9 mouse cellular contexts compared by ENCODE assay signal in genomic region chr4:151604907-151605306, GRCm38 (mm10).
DNase-seq lines count a peak whose midpoint lies in the region; ATAC-seq lines count a peak whose summit lies in the region.
"Had no signal": no experiment of that assay in that cellular context is flagged by ENCODE, and none has a peak within 500 bp of the region (broad histone marks: within the 10 kb centered on the region; RNA-seq: fewer than 3 reads in every experiment).

No protein-coding gene starts in this region.

- DNase-seq in liver: peak; percentile 55
- peak; percentile 21 for DNase-seq in c-Kit-positive CD71-positive TER-119-negative erythroid progenitor cells, embryonic 14.5 days (ENCODE audit: low read depth)
- DNase-seq in limb, embryonic 11.5 days (ENCODE audit: low spot score): peak; percentile 88
- peak; percentile 66 for DNase-seq in ovary, postnatal 14 days (ENCODE audit: low spot score)
- DNase-seq in left cerebral cortex, adult 18-20 months (ENCODE audit: low spot score in 2 of 2): no peak

- WGBS in liver, embryonic 12.5 days (ENCODE audit: insufficient replicate concordance): 43% methylated on average over 6 of the region's 6 CpGs
- 31% methylated on average over 6 of the region's 6 CpGs for WGBS in heart, embryonic 16.5 days
- 34% methylated on average over 6 of the region's 6 CpGs for WGBS in limb, embryonic 11.5 days
- 45% methylated on average over 6 of the region's 6 CpGs for WGBS in midbrain, embryonic 16.5 days

- no peak overlapping the region for H3K4me2 ChIP-seq in liver, embryonic 12.5 days
- H3K4me2 ChIP-seq in heart, embryonic 16.5 days (ENCODE audit: low read depth, low read length): no peak overlapping the region
- no peak overlapping the region for H3K4me2 ChIP-seq in limb, embryonic 11.5 days (ENCODE audit: low read depth, severe bottlenecking)
- H3K4me2 ChIP-seq in midbrain, embryonic 16.5 days (ENCODE audit: low read length): no peak overlapping the region

- no peak overlapping the region for H3K4me3 ChIP-seq in liver, embryonic 12.5 days
- H3K4me3 ChIP-seq in heart, embryonic 16.5 days (ENCODE audit: low read length): no peak overlapping the region
- H3K4me3 ChIP-seq in limb, embryonic 11.5 days (ENCODE audit: low read depth, low read length): no peak overlapping the region
- H3K4me3 ChIP-seq in midbrain, embryonic 16.5 days (ENCODE audit: low read depth, low read length): no peak overlapping the region

- H3K9me3 ChIP-seq in liver, embryonic 12.5 days (replicated peaks): no peaks in the 10 kb centered on the region
- H3K9me3 ChIP-seq in heart, embryonic 16.5 days (replicated peaks; ENCODE audit: control insufficient read depth, low read length): no peaks in the 10 kb centered on the region
- no peaks in the 10 kb centered on the region for H3K9me3 ChIP-seq in limb, embryonic 11.5 days (ENCODE audit: control insufficient read depth, low read length)
- no peaks in the 10 kb centered on the region for H3K9me3 ChIP-seq in midbrain, embryonic 16.5 days (replicated peaks; ENCODE audit: control insufficient read depth, low read length, poor library complexity, severe bottlenecking)

- H3K4me1 ChIP-seq in liver, embryonic 12.5 days: no peaks in the 10 kb centered on the region
- H3K4me1 ChIP-seq in heart, embryonic 16.5 days (ENCODE audit: control insufficient read depth, insufficient read depth, low read length): no peaks in the 10 kb centered on the region
- no peaks in the 10 kb centered on the region for H3K4me1 ChIP-seq in limb, embryonic 11.5 days (ENCODE audit: control insufficient read depth, insufficient read depth, low read length)
- H3K4me1 ChIP-seq in midbrain, embryonic 16.5 days (ENCODE audit: control insufficient read depth, insufficient read depth, low read length): peaks cover 17% of the 10 kb centered on the region

- no peak for ATAC-seq in liver, embryonic 12.5 days
- peak; percentile 78 for ATAC-seq in heart, embryonic 16.5 days (replicated peaks; ENCODE audit: extremely low read depth, insufficient read depth, low FRiP score)
- peak; percentile 78 for ATAC-seq in limb, embryonic 11.5 days (ENCODE audit: insufficient number of reproducible peaks, low FRiP score, low TSS enrichment, low read depth)
- ATAC-seq in midbrain, embryonic 16.5 days: no peak
- ATAC-seq: Patski had no signal

- no peaks in the 10 kb centered on the region for H3K27me3 ChIP-seq in liver, embryonic 12.5 days (replicated peaks)
- 0 out of 2 replicates have a peak, but pooled peaks cover 2% of the 10 kb centered on the region for H3K27me3 ChIP-seq in heart, embryonic 16.5 days (ENCODE audit: control insufficient read depth, insufficient read depth, low read length)
- no peaks in the 10 kb centered on the region for H3K27me3 ChIP-seq in limb, embryonic 11.5 days (ENCODE audit: control insufficient read depth, insufficient read depth, low read length)
- no peaks in the 10 kb centered on the region for H3K27me3 ChIP-seq in midbrain, embryonic 16.5 days (ENCODE audit: control insufficient read depth, insufficient read depth, low read depth, low read length)

- H3K36me3 ChIP-seq in liver, embryonic 12.5 days: no peaks in the 10 kb centered on the region
- H3K36me3 ChIP-seq in heart, embryonic 16.5 days (ENCODE audit: control insufficient read depth, insufficient read depth): no peaks in the 10 kb centered on the region
- H3K36me3 ChIP-seq in limb, embryonic 11.5 days (ENCODE audit: control insufficient read depth, insufficient read depth, low read length): no peaks in the 10 kb centered on the region
- H3K36me3 ChIP-seq in midbrain, embryonic 16.5 days (ENCODE audit: control insufficient read depth, insufficient read depth, low read length): no peaks in the 10 kb centered on the region

- H3K9ac ChIP-seq in liver, embryonic 12.5 days: no peak overlapping the region
- no peak overlapping the region for H3K9ac ChIP-seq in heart, embryonic 16.5 days (ENCODE audit: low read length)
- no peak overlapping the region for H3K9ac ChIP-seq in limb, embryonic 11.5 days (ENCODE audit: low read length)
- no peak overlapping the region for H3K9ac ChIP-seq in midbrain, embryonic 16.5 days (ENCODE audit: low read depth, low read length)

- no peak overlapping the region for H3K27ac ChIP-seq in liver, embryonic 12.5 days
- H3K27ac ChIP-seq in heart, embryonic 16.5 days (ENCODE audit: low read length): no peak overlapping the region
- no peak overlapping the region for H3K27ac ChIP-seq in limb, embryonic 11.5 days (replicated peaks; ENCODE audit: low read depth, low read length)
- H3K27ac ChIP-seq in midbrain, embryonic 16.5 days (ENCODE audit: low read length): no peak overlapping the region

Comparison
In these comparisons a context has a peak if more than half of its experiments do, and no peak if none do; other contexts are left out.
1. DNase-seq: peak in liver (single experiment), c-Kit-positive CD71-positive TER-119-negative erythroid progenitor cells, embryonic 14.5 days (single experiment), limb, embryonic 11.5 days (single experiment) and ovary, postnatal 14 days (single experiment); none in left cerebral cortex, adult 18-20 months (0 of 2).
2. ATAC-seq: peak in heart, embryonic 16.5 days (single experiment) and limb, embryonic 11.5 days (single experiment); none in liver, embryonic 12.5 days (single experiment) and midbrain, embryonic 16.5 days (single experiment).